Mouse (Mus musculus): ENCODE measurements around the gene Tmem135. TPM values are rescaled to one million over a fixed set of nuclear protein-coding genes. Genes with fewer than 3 reads are reported as not detected.

Gene Tmem135
- polyA plus RNA-seq, 1 experiment from 2014 or later, result 21.7 TPM

- Histone ChIP-seq H3K36me3 (ENCODE audit: insufficient read depth, low read length) (no peaks in the 10 kb centered on the region), H3K9ac (replicated peaks; ENCODE audit: low read depth) (no peak overlapping the region), H3K4me1 (ENCODE audit: insufficient read depth, low read depth, low read length) (no peaks in the 10 kb centered on the region), H3K9me3 (ENCODE audit: low read length) (no peaks in the 10 kb centered on the region), H3K27me3 (replicated peaks; ENCODE audit: insufficient read depth, low read length) (no peaks in the 10 kb centered on the region), H3K4me2 (replicated peaks; ENCODE audit: low read depth, low read length) (no peak overlapping the region), H3K4me3 (ENCODE audit: low read depth, low read length) (no peak overlapping the region), H3K27ac (ENCODE audit: low read length) (no peak overlapping the region)
- WGBS, result 93% methylated on average over 5 of the region's 5 CpGs
- ATAC-seq (no peak), DNase-seq (ENCODE audit: low spot score) (no peak)
- TF ChIP-seq EP300 (IDR thresholded peaks at IDR 0.05), result no peak
- no peak for TF ChIP-seq CTCF (IDR thresholded peaks at IDR 0.05)
Measured at GRCm38 (mm10) chr7:89421294-89421693, 17.3 kb upstream of the Tmem135 start.

GRCm38 (mm10) chr7:89418917-89419679, 15.1 kb upstream of the Tmem135 start:
- Histone ChIP-seq H3K9me3 (ENCODE audit: low read length) (no peaks in the 10 kb centered on the region), H3K27me3 (replicated peaks; ENCODE audit: insufficient read depth, low read length) (no peaks in the 10 kb centered on the region), H3K27ac (ENCODE audit: low read length) (no peak overlapping the region), H3K36me3 (ENCODE audit: insufficient read depth, low read length) (no peaks in the 10 kb centered on the region), H3K9ac (replicated peaks; ENCODE audit: low read depth) (no peak overlapping the region), H3K4me2 (replicated peaks; ENCODE audit: low read depth, low read length) (0 out of 2 replicates have a peak overlapping the region, but pooled peaks have one; percentile 17), H3K4me1 (ENCODE audit: insufficient read depth, low read depth, low read length) (no peaks in the 10 kb centered on the region), H3K4me3 (ENCODE audit: low read depth, low read length) (no peak overlapping the region)
- TF ChIP-seq CTCF (IDR thresholded peaks at IDR 0.05) (peak; percentile 69), EP300 (IDR thresholded peaks at IDR 0.05) (peak; percentile 45; the same call in 1 of the 2 replicates)
- ATAC-seq (0 out of 2 replicates have a peak, but pooled peaks have one; percentile 5), DNase-seq (ENCODE audit: low spot score) (peak; percentile 77)
- 21% methylated on average over 3 of the region's 3 CpGs for WGBS

GRCm38 (mm10) chr7:89418127-89418653, 14.2 kb upstream of the Tmem135 start:
- Histone ChIP-seq H3K9me3 (ENCODE audit: low read length) (no peaks in the 10 kb centered on the region), H3K36me3 (ENCODE audit: insufficient read depth, low read length) (no peaks in the 10 kb centered on the region), H3K9ac (replicated peaks; ENCODE audit: low read depth) (no peak overlapping the region), H3K27me3 (replicated peaks; ENCODE audit: insufficient read depth, low read length) (no peaks in the 10 kb centered on the region), H3K27ac (ENCODE audit: low read length) (no peak overlapping the region), H3K4me1 (ENCODE audit: insufficient read depth, low read depth, low read length) (no peaks in the 10 kb centered on the region), H3K4me3 (ENCODE audit: low read depth, low read length) (no peak overlapping the region), H3K4me2 (replicated peaks; ENCODE audit: low read depth, low read length) (no peak overlapping the region)
- 54% methylated on average over 8 of the region's 8 CpGs for WGBS
- DNase-seq (ENCODE audit: low spot score) (peak; percentile 45), ATAC-seq (peak; percentile 63)
- TF ChIP-seq EP300 (IDR thresholded peaks at IDR 0.05) (peak; percentile 23; the same call in 1 of the 2 replicates), CTCF (IDR thresholded peaks at IDR 0.05) (no peak)

GRCm38 (mm10) chr7:89417707-89418106, 13.7 kb upstream of the Tmem135 start:
- ATAC-seq, result no peak
- Histone ChIP-seq H3K4me3 (ENCODE audit: low read depth, low read length) (no peak overlapping the region), H3K4me2 (replicated peaks; ENCODE audit: low read depth, low read length) (no peak overlapping the region), H3K27ac (ENCODE audit: low read length) (no peak overlapping the region), H3K36me3 (ENCODE audit: insufficient read depth, low read length) (no peaks in the 10 kb centered on the region), H3K9me3 (ENCODE audit: low read length) (no peaks in the 10 kb centered on the region), H3K27me3 (replicated peaks; ENCODE audit: insufficient read depth, low read length) (no peaks in the 10 kb centered on the region), H3K9ac (replicated peaks; ENCODE audit: low read depth) (no peak overlapping the region), H3K4me1 (ENCODE audit: insufficient read depth, low read depth, low read length) (no peaks in the 10 kb centered on the region)
- no peak for DNase-seq (ENCODE audit: low spot score)
- WGBS, result 71% methylated on average over 2 of the region's 2 CpGs
- TF ChIP-seq CTCF (IDR thresholded peaks at IDR 0.05) (no peak), EP300 (IDR thresholded peaks at IDR 0.05) (no peak)

- Histone ChIP-seq H3K4me1 (ENCODE audit: insufficient read depth, low read depth, low read length) (0 out of 2 replicates have a peak, but pooled peaks cover 7% of the 10 kb centered on the region), H3K36me3 (ENCODE audit: insufficient read depth, low read length) (no peaks in the 10 kb centered on the region), H3K4me2 (replicated peaks; ENCODE audit: low read depth, low read length) (no peak overlapping the region), H3K4me3 (ENCODE audit: low read depth, low read length) (no peak overlapping the region), H3K9me3 (ENCODE audit: low read length) (no peaks in the 10 kb centered on the region), H3K9ac (replicated peaks; ENCODE audit: low read depth) (no peak overlapping the region), H3K27me3 (replicated peaks; ENCODE audit: insufficient read depth, low read length) (no peaks in the 10 kb centered on the region), H3K27ac (ENCODE audit: low read length) (no peak overlapping the region)
- TF ChIP-seq CTCF (IDR thresholded peaks at IDR 0.05) (no peak), EP300 (IDR thresholded peaks at IDR 0.05) (no peak)
- WGBS, result 57% methylated on average over 4 of the region's 4 CpGs
- DNase-seq (ENCODE audit: low spot score), result peak; percentile 70
- peak; percentile 46 for ATAC-seq
Measured at GRCm38 (mm10) chr7:89416027-89416426, 12.0 kb upstream of the Tmem135 start.

GRCm38 (mm10) chr7:89412094-89412493, 8.1 kb upstream of the Tmem135 start:
- 61% methylated on average over 7 of the region's 7 CpGs for WGBS
- Histone ChIP-seq H3K27ac (ENCODE audit: low read length) (0 out of 2 replicates have a peak overlapping the region, but pooled peaks have one; percentile 62), H3K4me1 (ENCODE audit: insufficient read depth, low read depth, low read length) (peaks cover 21% of the 10 kb centered on the region), H3K27me3 (replicated peaks; ENCODE audit: insufficient read depth, low read length) (no peaks in the 10 kb centered on the region), H3K4me3 (ENCODE audit: low read depth, low read length) (no peak overlapping the region), H3K36me3 (ENCODE audit: insufficient read depth, low read length) (no peaks in the 10 kb centered on the region), H3K4me2 (replicated peaks; ENCODE audit: low read depth, low read length) (no peak overlapping the region), H3K9me3 (ENCODE audit: low read length) (no peaks in the 10 kb centered on the region), H3K9ac (replicated peaks; ENCODE audit: low read depth) (no peak overlapping the region)
- ATAC-seq, result peak; percentile 54
- DNase-seq (ENCODE audit: low spot score), result peak; percentile 53
- peak; percentile 57 for TF ChIP-seq EP300 (IDR thresholded peaks at IDR 0.05)
- no peak for TF ChIP-seq CTCF (IDR thresholded peaks at IDR 0.05)
